Mouse (Mus musculus): ENCODE results near the gene Tnc.

- TF ChIP-seq CTCF (IDR thresholded peaks at IDR 0.05) (no peak), POLR2A (IDR thresholded peaks at IDR 0.05; ENCODE audit: insufficient read depth, low read depth, low read length) (no peak), EP300 (IDR thresholded peaks at IDR 0.05; ENCODE audit: insufficient read depth, low read depth, low read length) (no peak)
These were observed 58.7 kb downstream of the Tnc start for GRCm38 (mm10) chr4:63988090-63988489.

Data from heart, adult 2 months (tissue).